8 mouse cellular contexts compared by ENCODE assay signal in genomic region chr12:71015363-71016210, GRCm38 (mm10). TPM values are rescaled to one million over a fixed set of nuclear protein-coding genes. Genes with fewer than 3 reads are reported as not detected.
DNase-seq lines count a peak whose midpoint lies in the region; ATAC-seq lines count a peak whose summit lies in the region.

Gene Arid4a, plus strand, starts transcription at chr12:71015990.

- under 1% methylated on average over 61 of the region's 61 CpGs for WGBS in heart, embryonic 10.5 days
- WGBS in kidney, embryonic 15.5 days, result under 1% methylated on average over 61 of the region's 61 CpGs

- peak within 1 kb of the TSS; percentile 98 for H3K4me3 ChIP-seq in heart, embryonic 10.5 days
- H3K4me3 ChIP-seq in kidney, embryonic 15.5 days (replicated peaks), result peak within 1 kb of the TSS; percentile 78

- no peaks in the 10 kb centered on the region for H3K9me3 ChIP-seq in heart, embryonic 10.5 days
- no peaks in the 10 kb centered on the region for H3K9me3 ChIP-seq in kidney, embryonic 15.5 days (replicated peaks)

- ATAC-seq in erythroblast, adult 5-6 weeks (replicated peaks; ENCODE audit: low FRiP score, poor library complexity, severe bottlenecking), result peak; percentile 94
- peak; percentile 98 for ATAC-seq in kidney, embryonic 15.5 days (replicated peaks; ENCODE audit: low FRiP score)
- peak; percentile 97 for ATAC-seq in monocyte, adult 5-6 weeks (replicated peaks; ENCODE audit: insufficient number of reproducible peaks, low FRiP score, low TSS enrichment, poor library complexity, severe bottlenecking)

- H3K36me3 ChIP-seq in heart, embryonic 10.5 days, result peaks cover 33% of the 10 kb centered on the region
- peaks cover 29% of the 10 kb centered on the region for H3K36me3 ChIP-seq in kidney, embryonic 15.5 days

- peaks cover 23% of the 10 kb centered on the region; the same call in 1 of the 2 replicates for H3K4me1 ChIP-seq in heart, embryonic 10.5 days
- H3K4me1 ChIP-seq in kidney, embryonic 15.5 days, result peaks cover 25% of the 10 kb centered on the region

- peak within 1 kb of the TSS; percentile 98 for H3K27ac ChIP-seq in heart, embryonic 10.5 days
- H3K27ac ChIP-seq in kidney, embryonic 15.5 days, result peak within 1 kb of the TSS; percentile 99

- H3K4me2 ChIP-seq in kidney, embryonic 15.5 days, result peak within 1 kb of the TSS; percentile 73

- DNase-seq in B cell, adult 2 months, result peak; percentile 94 to 95
- DNase-seq in brain, adult 2 months (ENCODE audit: low read depth, low spot score), result peak; percentile 100
- peak; percentile 100 for DNase-seq in heart, embryonic 10.5 days (ENCODE audit: low spot score)
- peak; percentile 97 for DNase-seq in liver
- peak; percentile 93 to 95 for DNase-seq in spleen, postnatal 4 days (ENCODE audit: low spot score in 2 of 2)

- no peaks in the 10 kb centered on the region for H3K27me3 ChIP-seq in heart, embryonic 10.5 days (ENCODE audit: insufficient read depth, poor library complexity, severe bottlenecking)
- no peaks in the 10 kb centered on the region for H3K27me3 ChIP-seq in kidney, embryonic 15.5 days

- H3K9ac ChIP-seq in kidney, embryonic 15.5 days, result peak within 1 kb of the TSS; percentile 92

RNA-seq across cellular contexts. Expression of gene Arid4a, which starts in this region (rescaled TPM):
- 17.9 and 21.3 TPM in 2 replicates for total RNA-seq in erythroblast, adult 5-6 weeks (2015; ENCODE audit: low replicate concordance)
- total RNA-seq in erythroblast, adult 5-6 weeks (2017; ENCODE audit: low replicate concordance), result 41.5 and 57.6 TPM in 2 replicates
- polyA plus RNA-seq in heart, embryonic 10.5 days (2016; fragmentation: Nextera tagmentation; extraction: Ambion mirVana), result 24.1 and 26.9 TPM in 2 replicates
- polyA plus RNA-seq in kidney, embryonic 15.5 days (2015; fragmentation: Nextera tagmentation; extraction: Ambion mirVana), result 34.9 and 35.6 TPM in 2 replicates
- 91.2 to 156 TPM (median 106 TPM) in 3 replicates for total RNA-seq in monocyte, adult 5-6 weeks (2017)

Comparison
In these comparisons a context has a peak if more than half of its experiments do, and no peak if none do; other contexts are left out.
1. Peak in every context shown above with its lines: DNase-seq, ATAC-seq, H3K4me3 ChIP-seq and H3K27ac ChIP-seq.